Mouse (Mus musculus) G1E (cell line): ENCODE results near the gene Sema5a.

Source experiments
- CTCF ChIP-seq: IDR thresholded peaks from 2 replicates; pipeline ENCODE4 v1.5.1; 2012; ENCODE audit warnings: low read depth, low read length, inconsistent platforms, mixed read lengths
- POLR2AphosphoS5 ChIP-seq: IDR thresholded peaks from 2 replicates; pipeline ENCODE4 v1.6.1; 2012; ENCODE audit warnings: low read depth, low read length, inconsistent platforms; ENCODE audit not compliant: insufficient replicate concordance

GRCm38 (mm10) chr15:32401909-32402527, 157.4 kb downstream of the Sema5a start:
- no peak for TF ChIP-seq CTCF
- no peak for TF ChIP-seq POLR2AphosphoS5
